Mouse (Mus musculus) lung, embryonic 16.5 days (tissue): ENCODE measurements around the gene Kcnip3. TPM values are rescaled to one million over a fixed set of nuclear protein-coding genes. Genes with fewer than 3 reads are reported as not detected.
A peak's percentile ranks its signal among the peaks of the same experiment; 100 is the strongest.

Experiments
- ATAC-seq: fragments of 200-750 bp; cut with Nextera tagmentation; 2 replicates; pipeline ENCODE4 v1.8.0; 2017; ENCODE audit warnings: low read depth, mild to moderate bottlenecking, moderate library complexity
- H3K27ac ChIP-seq: fragments of 300-500 bp; sonication (generic); 2 replicates; pipeline ENCODE4 v1.5.1; 2014; ENCODE audit warnings: mild to moderate bottlenecking, control low read depth, low read length
- H3K27me3 ChIP-seq: fragments of 300-500 bp; sonication (generic); 2 replicates; pipeline ENCODE4 v1.6.1; 2014; ENCODE audit warnings: low read depth, low read length, mixed read lengths; ENCODE audit not compliant: control insufficient read depth, insufficient read depth
- H3K36me3 ChIP-seq: fragments of 300-500 bp; sonication (generic); 2 replicates; pipeline ENCODE4 v1.6.1; 2014; ENCODE audit warnings: low read length; ENCODE audit not compliant: control insufficient read depth, insufficient read depth
- H3K4me1 ChIP-seq: fragments of 300-500 bp; sonication (generic); replicated peaks from 2 replicates; pipeline ENCODE4 v1.6.1; 2014; ENCODE audit warnings: low read length, mixed read lengths; ENCODE audit not compliant: control insufficient read depth, insufficient read depth
- H3K4me2 ChIP-seq: fragments of 300-500 bp; sonication (generic); 2 replicates; pipeline ENCODE4 v1.6.1; 2014; ENCODE audit warnings: low read depth, low read length, control low read depth
- H3K4me3 ChIP-seq: fragments of 300-500 bp; sonication (generic); 2 replicates; pipeline ENCODE4 v1.5.1; 2014; ENCODE audit warnings: mild to moderate bottlenecking, low read length, control low read depth
- H3K9ac ChIP-seq: fragments of 300-500 bp; sonication (generic); 2 replicates; pipeline ENCODE4 v1.6.1; 2014; ENCODE audit warnings: low read length, control low read depth
- H3K9me3 ChIP-seq: fragments of 300-500 bp; sonication (generic); 2 replicates; pipeline ENCODE4 v1.6.1; 2016; ENCODE audit warnings: low read length; ENCODE audit not compliant: control insufficient read depth
- WGBS: fragments of 180-500 bp; shearing (Covaris S2); extraction: QIAGEN DNeasy Blood & Tissue Kit; methylation state at CpG from one replicate; pipeline ENCODE4 v1.1.7; 2014; 5-methylcytosine and 5-hydroxymethylcytosine counted together
- polyA plus RNA-seq: library from polyadenylated mRNA; unstranded; fragments of >200 nt; fragmentation: Nextera tagmentation; extraction: Ambion mirVana; gene quantifications from 2 replicates; pipeline ENCODE4 v1.2.1, GENCODE M21; 2015

The Kcnip3 gene
- polyA plus RNA-seq, 1 experiment from 2014 or later: 3.4 TPM

GRCm38 (mm10) chr2:127444055-127444789 is 77.7 kb downstream of the Kcnip3 start, which contains the start of gene Fahd2a:
Gene Fahd2a (minus strand): TSS chr2:127444565.
- ATAC-seq: peak; percentile 92
- H3K27ac ChIP-seq: no peak within 1 kb of the TSS
- no peaks in the 10 kb centered on the region for H3K9me3 ChIP-seq

DNA sequence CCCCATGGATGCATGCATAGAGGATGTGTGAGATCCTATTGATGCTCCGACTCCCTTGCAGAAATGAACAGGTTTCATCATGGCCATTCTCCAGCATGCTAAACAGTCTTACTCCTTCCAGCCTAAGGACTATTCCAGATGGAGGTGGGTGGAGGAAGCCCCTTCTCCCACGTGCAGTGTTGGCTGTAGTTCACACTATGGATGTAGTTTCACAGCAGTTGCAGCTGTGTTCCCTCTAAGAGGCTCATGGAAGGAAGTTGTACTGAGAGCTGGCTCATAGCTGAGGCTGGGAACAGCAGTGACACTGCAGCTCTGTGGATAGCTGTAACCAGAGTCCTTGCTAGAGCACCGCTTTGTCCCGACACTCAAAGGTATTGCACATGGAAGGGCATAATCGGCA is 84.2 kb downstream of the Kcnip3 start:
- H3K4me3 ChIP-seq: no peak overlapping the region
- H3K36me3 ChIP-seq: no peaks in the 10 kb centered on the region; the same call in 1 of the 2 replicates
- no peaks in the 10 kb centered on the region for H3K4me1 ChIP-seq
- no peaks in the 10 kb centered on the region for H3K27me3 ChIP-seq
- WGBS: 81% methylated on average over 5 of the region's 5 CpGs
- H3K9ac ChIP-seq: no peak overlapping the region
- ATAC-seq: no peak
- no peaks in the 10 kb centered on the region for H3K9me3 ChIP-seq
- H3K27ac ChIP-seq: no peak overlapping the region
- H3K4me2 ChIP-seq: no peak overlapping the region

More at GRCm38 (mm10) chr2:127444055-127444789, 77.7 kb downstream of the Kcnip3 start, which contains the start of gene Fahd2a:
- Histone ChIP-seq H3K4me2 (peak within 1 kb of the TSS; percentile 80), H3K36me3 (no peaks in the 10 kb centered on the region), H3K4me3 (peak within 1 kb of the TSS; percentile 60), H3K27me3 (no peaks in the 10 kb centered on the region), H3K9ac (peak within 1 kb of the TSS; percentile 72), H3K4me1 (peaks cover 4% of the 10 kb centered on the region; the same call in 1 of the 2 replicates)
- WGBS: 4% methylated on average over 36 of the region's 37 CpGs

DNA sequence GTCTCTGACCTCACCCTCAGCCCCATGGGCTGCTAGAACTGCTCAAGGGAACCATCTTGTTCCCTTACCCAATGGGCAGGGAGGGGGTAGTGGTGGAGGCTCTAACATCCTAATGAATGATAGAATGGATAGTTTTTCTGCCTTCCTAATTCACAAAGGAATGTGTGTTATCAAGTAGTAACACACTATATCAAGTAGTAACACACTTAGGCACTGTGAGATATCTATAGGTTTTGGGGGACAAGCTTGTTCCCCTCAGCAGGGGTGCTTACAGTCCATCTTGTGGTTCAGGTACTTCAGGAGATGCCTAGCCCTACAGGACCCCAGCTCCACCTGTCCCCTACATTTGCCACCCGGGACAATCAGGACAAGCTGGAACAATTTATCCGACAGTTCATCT is 86.3 kb downstream of the Kcnip3 start:
- Histone ChIP-seq H3K27ac (no peak overlapping the region), H3K36me3 (no peaks in the 10 kb centered on the region; the same call in 1 of the 2 replicates), H3K9ac (no peak overlapping the region), H3K4me1 (no peaks in the 10 kb centered on the region), H3K4me3 (no peak overlapping the region), H3K27me3 (no peaks in the 10 kb centered on the region), H3K4me2 (no peak overlapping the region), H3K9me3 (no peaks in the 10 kb centered on the region)
- 91% methylated on average over 2 of the region's 2 CpGs for WGBS
- no peak for ATAC-seq

DNA sequence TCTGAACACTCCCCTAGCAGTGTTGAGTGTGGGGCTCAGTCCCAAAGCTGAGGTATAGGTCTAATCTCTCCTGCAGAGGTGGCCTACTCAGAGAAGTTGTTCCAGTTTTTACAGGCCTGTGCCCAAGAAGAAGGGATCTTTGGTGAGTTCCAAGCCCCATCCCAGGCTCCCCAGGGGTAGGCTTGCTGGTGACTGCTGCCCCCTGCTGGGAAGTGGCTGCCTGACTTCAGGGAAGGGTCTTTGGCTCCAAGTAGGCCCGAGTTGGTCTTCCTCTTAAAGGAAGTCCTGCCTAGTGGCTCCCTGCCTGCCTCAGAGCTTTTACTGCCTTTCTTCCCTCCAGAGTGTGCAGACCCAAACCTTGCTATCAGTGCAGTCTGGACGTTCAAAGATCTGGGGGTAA is 86.8 kb downstream of the Kcnip3 start:
- Histone ChIP-seq H3K27me3 (no peaks in the 10 kb centered on the region), H3K4me2 (no peak overlapping the region), H3K9ac (no peak overlapping the region), H3K4me3 (no peak overlapping the region), H3K4me1 (no peaks in the 10 kb centered on the region), H3K9me3 (no peaks in the 10 kb centered on the region), H3K36me3 (no peaks in the 10 kb centered on the region; the same call in 1 of the 2 replicates), H3K27ac (no peak overlapping the region)
- 18% methylated on average over 2 of the region's 2 CpGs for WGBS
- ATAC-seq: no peak

DNA sequence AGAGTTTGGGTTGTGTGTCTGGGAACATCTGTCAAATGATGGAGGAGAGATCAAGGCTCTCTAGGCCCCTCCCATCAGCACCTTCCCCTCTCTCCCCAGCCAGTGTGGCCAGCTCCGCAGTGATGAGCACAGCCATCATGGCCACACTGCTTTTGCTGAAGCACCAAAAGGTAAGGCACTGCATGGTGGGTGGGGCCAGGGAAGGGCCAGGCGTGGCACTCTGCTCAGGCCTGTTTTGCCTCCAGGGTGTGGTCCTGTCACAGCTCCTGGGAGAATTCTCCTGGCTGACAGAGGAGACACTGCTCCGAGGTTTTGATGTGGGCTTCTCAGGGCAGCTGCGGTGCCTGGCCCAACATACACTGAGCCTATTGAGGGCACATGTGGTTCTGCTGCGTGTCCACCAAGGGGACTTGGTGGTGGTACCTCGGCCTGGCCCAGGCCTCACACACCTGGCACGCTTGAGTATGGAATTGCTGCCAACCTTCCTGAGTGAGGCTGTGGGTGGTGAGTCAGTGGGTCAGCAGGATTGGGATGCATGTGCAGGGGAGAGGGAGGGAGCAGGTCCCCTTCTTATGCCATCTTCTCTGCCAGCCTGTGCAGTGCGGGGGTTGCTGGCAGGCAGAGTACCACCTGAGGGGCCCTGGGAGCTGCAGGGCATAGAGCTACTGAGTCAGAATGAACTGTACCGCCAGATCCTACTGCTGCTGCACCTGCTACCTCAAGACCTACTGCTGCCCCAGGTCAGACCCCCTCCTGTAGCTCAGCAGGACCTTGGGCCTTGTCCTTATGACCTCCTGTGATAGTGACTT is 88.2 kb downstream of the Kcnip3 start:
- H3K9ac ChIP-seq: no peak overlapping the region
- no peaks in the 10 kb centered on the region; the same call in 1 of the 2 replicates for H3K36me3 ChIP-seq
- H3K4me1 ChIP-seq: no peaks in the 10 kb centered on the region
- H3K4me3 ChIP-seq: no peak overlapping the region
- no peak overlapping the region for H3K4me2 ChIP-seq
- no peaks in the 10 kb centered on the region for H3K27me3 ChIP-seq
- no peaks in the 10 kb centered on the region for H3K9me3 ChIP-seq
- H3K27ac ChIP-seq: no peak overlapping the region
- WGBS: 74% methylated on average over 9 of the region's 9 CpGs
- no peak for ATAC-seq

DNA sequence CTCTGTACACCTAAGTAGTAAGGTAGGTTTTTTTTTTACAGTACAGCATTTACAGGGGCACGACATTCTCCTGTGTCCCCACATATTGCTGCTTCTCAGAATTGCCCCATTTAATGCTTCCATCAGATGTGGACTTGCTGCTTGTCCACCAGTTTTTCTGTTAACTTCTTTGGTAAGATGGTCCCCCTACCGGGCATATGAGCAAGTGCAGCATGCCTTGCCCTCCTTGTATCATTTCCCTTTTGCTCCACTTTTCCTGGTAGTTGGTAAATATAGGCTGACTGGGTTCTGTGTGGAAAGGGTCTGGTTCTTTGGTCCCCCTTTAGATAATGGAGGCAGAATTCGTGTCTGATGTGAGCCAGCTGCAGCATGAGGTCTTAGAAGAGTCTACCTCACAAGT is 91.7 kb downstream of the Kcnip3 start:
- Histone ChIP-seq H3K9me3 (no peaks in the 10 kb centered on the region), H3K9ac (no peak overlapping the region), H3K4me1 (no peaks in the 10 kb centered on the region), H3K4me3 (no peak overlapping the region), H3K27ac (no peak overlapping the region), H3K27me3 (no peaks in the 10 kb centered on the region), H3K36me3 (no peaks in the 10 kb centered on the region), H3K4me2 (no peak overlapping the region)
- 11% methylated on average over 3 of the region's 3 CpGs for WGBS
- ATAC-seq: no peak

- no peak within 1 kb of the TSS for H3K4me3 ChIP-seq
- H3K27ac ChIP-seq: no peak within 1 kb of the TSS
- no peaks in the 10 kb centered on the region for H3K27me3 ChIP-seq
- no peaks in the 10 kb centered on the region for H3K4me1 ChIP-seq
- H3K36me3 ChIP-seq: no peaks in the 10 kb centered on the region
- 78% methylated on average over 17 of the region's 17 CpGs for WGBS
- no peak within 1 kb of the TSS for H3K9ac ChIP-seq
- no peaks in the 10 kb centered on the region for H3K9me3 ChIP-seq
- ATAC-seq: no peak
- no peak within 1 kb of the TSS for H3K4me2 ChIP-seq
These were observed 96.9 kb downstream of the Kcnip3 start, which contains the start of gene Gpat2 for GRCm38 (mm10) chr2:127424977-127425376. Gene Gpat2 (plus strand): TSS chr2:127425199.

- ATAC-seq: no peak
- Histone ChIP-seq H3K27ac (no peak overlapping the region), H3K9ac (no peak overlapping the region), H3K27me3 (no peaks in the 10 kb centered on the region), H3K4me1 (no peaks in the 10 kb centered on the region), H3K36me3 (no peaks in the 10 kb centered on the region), H3K4me3 (no peak overlapping the region), H3K4me2 (no peak overlapping the region), H3K9me3 (no peaks in the 10 kb centered on the region)
- WGBS: 50% methylated on average over 10 of the region's 10 CpGs
These were observed 103.5 kb downstream of the Kcnip3 start for GRCm38 (mm10) chr2:127418266-127418970.

GRCm38 (mm10) chr2:127416706-127417105 is 105.2 kb downstream of the Kcnip3 start:
- Histone ChIP-seq H3K36me3 (no peaks in the 10 kb centered on the region), H3K4me2 (no peak overlapping the region), H3K9me3 (no peaks in the 10 kb centered on the region), H3K4me1 (no peaks in the 10 kb centered on the region), H3K9ac (no peak overlapping the region), H3K4me3 (no peak overlapping the region), H3K27ac (no peak overlapping the region), H3K27me3 (no peaks in the 10 kb centered on the region)
- no peak for ATAC-seq
- WGBS: 48% methylated on average over 3 of the region's 3 CpGs
